Mouse (Mus musculus) frontal cortex, postnatal 25 days (tissue): ENCODE measurements around the gene Ggps1.

Source experiments
- DNase-seq, 2 experiments: peaks; one replicate each; pipeline ENCODE4 v3.0.0; 2022; ENCODE audit warnings: low spot score in 2 of 2

The Ggps1 gene

DNA sequence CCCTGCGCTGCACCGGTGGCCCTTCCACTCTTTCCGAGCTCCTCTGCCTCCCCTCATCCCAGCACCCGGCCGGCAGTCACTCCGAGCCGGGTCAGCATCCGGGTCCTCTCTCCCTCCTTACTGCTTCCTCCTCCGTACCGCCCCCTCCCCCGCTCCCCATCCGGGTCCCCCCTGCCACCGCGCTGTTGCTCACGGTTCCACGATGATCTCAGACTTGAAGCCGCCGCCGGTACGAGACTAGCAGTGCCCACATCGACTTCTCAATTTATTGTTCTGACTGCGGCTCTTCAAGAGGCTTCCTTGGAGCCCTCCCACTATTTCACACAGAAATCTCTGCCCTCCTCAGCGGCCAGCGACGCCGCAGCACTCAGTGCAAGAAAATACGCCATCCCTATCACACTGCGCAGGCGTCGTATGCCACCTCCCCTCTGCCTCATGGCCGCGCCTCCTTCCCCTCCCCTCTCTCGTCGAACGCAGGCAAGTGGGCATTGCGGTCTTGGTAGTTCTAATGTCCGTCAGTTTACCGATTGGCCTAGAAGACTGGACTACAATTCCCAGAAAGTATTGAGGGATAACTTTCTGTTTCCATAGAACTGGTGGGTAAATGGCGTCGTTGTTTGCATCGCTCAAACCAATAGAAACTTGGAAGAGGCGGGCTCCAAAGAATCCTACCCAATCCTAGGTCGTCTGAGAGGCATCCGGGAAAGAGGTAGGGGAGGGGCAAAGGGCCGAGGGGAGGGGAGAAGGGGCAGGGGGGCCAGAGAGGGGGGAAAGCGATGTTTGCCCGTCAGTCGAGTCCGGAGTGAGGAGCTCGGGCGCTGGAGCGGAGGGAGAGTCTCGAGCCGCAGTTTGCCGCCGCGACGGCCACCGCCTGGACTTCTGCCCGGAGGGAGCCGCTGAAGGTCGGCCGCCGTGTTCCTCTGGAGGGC is at the start of gene Ggps1, which contains the start of gene Arid4b:
Gene Ggps1 (minus strand): TSS at position 476 of the 929 bp plus-strand sequence.
Gene Arid4b (plus strand): TSS at position 220 of the 929 bp plus-strand sequence.
- DNase-seq, result peak; percentile 87 to 91

DNA sequence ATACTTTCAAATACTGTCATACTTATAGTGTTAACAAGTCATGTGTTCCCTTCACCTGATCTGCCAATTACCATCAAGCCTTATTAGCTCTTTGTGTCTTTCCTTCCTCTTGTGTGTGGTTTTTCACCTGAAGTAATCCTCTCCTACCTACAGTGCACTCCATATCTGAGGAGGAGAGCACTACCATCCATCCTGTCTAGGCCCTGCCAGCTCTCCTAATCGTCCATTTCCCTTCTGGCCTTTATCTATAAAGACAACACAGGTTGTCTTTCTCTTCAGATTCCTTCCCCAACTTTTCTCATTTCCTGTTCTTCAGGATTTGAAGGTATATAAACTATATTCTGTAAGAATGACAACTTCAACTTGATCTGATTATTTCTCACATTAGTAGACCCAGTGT is 47.9 kb upstream of the Ggps1 start:
- DNase-seq, result no peak

DNA sequence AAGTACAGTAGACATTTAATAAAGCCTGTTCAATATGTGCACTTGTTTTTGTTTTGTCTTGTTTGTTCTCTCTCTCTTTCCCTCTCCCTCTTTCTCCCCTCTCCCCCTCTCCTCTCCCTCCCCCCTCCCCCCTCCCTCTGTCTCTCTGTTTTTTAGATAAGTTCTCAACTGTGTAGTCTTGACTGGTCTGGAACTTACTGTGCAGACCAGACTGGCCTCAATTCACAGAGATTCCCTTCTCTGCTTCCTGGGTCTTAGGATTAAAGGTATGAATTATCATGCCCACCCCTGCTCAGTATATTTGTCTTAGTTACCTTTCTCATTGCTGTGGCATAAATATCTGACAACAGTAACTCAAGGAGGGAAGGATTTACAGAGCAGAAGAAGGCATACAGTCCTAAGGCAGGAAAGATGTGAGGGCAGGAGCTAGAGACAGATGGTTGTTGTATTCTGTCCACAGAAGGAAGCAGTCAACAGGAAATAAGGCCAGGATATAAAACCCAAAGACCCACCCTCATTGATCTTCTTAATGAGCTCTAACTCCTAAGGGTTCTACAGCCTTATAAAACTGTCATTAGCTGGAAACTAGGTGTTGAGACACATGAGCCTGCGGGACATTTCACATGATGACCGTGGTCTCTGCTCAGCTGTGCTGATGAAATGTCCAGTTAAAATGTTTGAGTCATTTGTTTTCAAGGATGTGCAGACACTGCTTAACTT is 47.0 kb upstream of the Ggps1 start:
- no peak for DNase-seq

DNA sequence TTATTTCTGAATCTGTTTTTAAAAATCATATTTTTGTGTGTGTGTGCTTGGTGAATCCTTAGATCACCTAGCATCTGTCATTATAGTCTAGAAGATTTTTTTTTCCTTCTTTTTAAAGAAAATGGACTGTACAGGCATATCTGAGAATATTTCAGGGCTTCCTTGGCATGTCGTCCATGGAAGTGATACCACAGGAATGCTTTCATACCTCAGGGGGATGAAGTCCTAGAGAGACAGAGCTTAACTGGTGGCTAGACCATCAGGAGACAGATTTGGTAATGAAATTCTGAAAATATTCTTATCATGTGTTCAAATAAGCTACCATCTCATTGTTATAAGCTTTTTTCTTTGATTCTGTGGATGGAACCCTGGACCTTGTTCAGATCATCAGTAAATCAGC is 39.7 kb upstream of the Ggps1 start:
- no peak for DNase-seq

DNA sequence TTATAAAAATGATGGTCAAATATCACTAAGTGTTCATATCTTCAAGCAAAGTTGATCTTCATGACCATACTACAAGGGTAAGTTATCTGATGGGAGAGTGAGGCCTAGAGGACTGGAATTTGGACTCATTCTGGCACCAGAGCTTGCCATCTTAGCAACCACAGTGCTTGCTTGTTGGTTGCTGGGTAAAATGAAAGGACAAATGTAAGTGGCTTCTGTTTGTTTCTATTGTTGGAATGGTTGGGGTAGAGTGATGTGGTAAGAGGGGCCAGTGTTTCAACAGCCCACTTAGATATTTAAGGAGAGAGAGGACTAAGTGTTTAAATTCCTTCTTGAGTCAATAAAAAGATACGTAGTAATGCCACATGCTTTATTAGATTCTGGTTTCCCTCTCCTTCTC is 25.4 kb upstream of the Ggps1 start:
- DNase-seq, result no peak

DNA sequence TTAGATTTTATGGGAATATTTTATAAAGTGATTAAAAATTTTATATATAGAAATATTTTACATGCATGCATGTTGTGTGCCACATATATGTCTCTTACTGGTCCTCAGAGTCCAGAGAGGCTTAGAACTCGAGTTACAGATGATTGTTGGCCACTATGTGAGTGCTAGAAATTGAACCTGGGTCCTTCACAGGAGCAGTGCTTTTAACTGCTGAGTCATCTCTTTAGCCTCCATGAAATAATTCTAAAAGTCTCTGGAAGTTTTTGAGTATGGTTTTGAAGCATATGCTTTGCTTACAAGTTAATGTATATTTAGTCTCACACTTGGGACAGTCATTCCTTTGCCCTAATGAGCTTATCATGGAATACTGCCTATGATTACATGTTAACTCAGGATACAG is 12.0 kb upstream of the Ggps1 start:
- DNase-seq, result no peak

DNA sequence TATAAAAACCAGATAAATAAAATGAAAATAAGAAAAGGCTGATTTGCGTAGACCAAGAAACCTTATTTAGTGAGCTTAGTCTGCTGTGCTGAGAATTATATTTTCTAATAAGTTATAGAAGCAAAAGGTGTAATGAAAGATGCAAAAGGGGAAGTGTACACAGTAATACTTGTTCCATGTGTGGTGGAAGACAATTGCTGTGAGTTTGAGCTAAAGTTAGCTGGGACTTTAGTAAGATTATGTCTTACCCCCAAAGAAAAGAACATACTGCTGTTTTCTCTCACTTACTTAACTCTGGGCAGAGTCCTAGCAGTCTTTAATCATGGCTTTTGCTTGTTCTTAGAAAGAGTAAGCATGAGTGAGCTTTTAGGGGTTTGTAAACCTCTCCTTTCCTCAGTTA is 11.1 kb upstream of the Ggps1 start:
- DNase-seq, result no peak

DNA sequence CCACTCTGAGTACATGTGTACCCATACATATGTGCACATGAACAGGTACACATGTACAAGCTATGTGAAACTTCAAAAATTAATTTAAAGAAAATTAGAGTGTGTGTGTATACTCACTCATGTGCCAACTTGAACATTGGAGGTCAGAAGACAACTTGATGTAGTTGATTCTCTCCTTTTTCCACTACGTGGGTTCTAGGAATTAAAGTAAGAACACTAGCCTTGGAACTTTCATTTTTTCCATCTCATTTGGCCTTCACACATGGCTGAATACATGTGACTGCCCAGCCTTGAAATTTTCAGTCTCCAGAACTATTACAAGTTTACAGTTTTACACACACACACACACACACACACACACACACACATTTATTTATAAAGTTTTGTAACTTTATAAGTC is 6.0 kb upstream of the Ggps1 start:
- DNase-seq, result no peak

DNA sequence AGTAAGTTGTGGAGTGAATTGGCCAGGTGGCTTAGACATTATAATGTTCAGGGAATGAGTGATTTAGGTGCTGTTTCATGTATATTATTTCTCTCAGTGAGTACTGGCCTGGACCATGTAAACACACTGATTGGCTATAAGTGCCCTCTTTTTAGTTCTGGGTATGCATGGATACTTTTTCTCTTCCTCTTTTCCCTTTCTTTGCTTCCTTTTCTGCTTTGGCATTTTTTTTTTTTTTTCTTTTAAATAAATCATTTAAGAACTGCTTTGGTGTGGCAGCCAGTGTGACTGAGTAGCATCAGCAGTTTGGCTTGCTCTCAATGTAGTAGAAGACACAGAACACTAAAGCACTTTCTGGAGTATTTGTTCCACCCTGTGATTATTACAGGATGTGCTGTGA is 4.7 kb upstream of the Ggps1 start:
- no peak for DNase-seq

DNA sequence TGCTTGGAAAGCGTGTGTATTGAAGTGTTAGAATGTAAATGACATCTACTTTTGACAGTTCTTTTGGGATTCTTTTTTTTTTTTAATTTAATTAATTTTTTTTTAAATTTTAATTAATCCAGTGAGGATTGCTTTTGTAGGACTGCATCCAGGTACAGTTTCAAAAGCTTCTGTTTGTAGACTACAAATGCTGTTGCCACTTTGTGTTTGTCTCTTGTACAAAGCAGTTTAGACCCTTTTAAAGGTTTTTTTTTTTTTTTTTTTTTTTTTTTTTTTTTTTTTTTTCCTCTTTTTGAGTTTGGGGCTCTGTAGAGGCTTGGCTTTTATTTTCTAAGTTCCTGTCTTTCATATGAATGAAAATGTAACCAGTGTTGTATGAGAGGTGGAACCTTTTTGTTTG is 2.4 kb upstream of the Ggps1 start:
- DNase-seq, result no peak

DNA sequence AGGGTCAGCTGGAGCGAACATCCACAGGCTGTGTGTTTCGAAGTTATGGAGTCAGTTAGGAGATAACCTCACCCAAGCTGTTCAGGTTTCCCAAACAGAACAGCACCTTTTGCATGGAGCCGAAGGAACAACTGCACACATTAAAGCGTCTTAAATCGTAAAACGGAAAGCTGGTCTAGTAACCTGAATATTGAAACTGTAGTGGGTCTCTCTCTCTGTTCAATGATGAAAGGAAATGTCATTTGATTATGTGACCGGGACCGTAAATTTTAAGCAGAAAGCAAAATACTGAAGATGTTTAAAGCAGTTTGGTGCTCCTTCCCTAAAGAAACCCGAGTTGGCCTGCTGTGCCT is 1.7 kb upstream of the Ggps1 start:
- DNase-seq, result no peak

DNA sequence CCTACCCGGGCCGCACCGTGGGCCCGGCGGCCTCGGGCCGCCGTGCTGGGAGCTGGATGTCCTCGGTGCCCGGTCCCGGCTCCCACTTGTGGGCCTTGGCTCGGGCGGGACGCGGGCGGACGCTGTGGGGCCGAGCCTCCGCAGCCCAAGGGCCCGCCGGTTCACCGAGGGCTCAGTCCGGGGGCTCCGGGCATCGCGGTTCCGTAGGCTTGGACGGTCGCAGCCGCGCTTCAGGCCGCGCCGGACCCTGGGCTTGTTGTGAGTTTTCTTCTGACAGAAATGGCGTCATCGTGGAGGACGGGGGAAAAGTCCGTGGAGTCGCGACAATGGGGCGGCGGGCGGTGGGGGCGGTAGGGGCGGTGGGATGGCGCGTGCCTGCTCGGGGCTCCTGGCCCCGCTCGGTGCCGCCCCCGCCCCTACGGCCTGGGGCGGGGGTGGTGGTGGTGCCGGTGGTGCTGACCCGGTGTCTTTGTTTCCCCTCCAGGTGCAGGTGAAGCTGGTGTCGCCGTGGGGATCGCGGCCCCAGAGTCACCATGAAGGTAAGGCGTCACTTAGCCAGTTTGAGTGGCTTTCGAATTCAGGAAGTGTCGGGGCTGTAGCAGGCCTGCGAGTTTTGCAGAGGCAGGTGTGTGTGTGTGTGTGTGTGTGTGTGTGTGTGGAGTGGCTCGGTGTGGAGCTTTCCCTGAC is 1.2 kb upstream of the Ggps1 start:
- no peak for DNase-seq

DNA sequence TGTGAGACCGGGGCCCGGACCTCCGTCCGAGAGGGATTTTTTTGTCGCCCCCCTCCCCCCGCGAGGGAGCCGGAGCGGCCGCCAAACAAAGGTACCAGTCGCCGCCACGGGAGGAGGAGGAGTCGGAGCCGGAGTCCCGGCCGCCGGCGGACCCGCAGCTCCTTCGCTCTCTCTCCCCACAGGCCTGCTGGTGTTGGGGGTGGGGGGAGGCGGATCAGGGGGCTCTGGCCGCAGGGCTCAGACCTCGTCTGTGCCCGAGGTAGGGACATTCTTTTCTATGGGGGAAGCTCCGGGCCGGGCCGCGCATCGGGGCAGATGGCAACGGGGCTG is 619 bp upstream of the Ggps1 start:
- DNase-seq, result no peak

DNA sequence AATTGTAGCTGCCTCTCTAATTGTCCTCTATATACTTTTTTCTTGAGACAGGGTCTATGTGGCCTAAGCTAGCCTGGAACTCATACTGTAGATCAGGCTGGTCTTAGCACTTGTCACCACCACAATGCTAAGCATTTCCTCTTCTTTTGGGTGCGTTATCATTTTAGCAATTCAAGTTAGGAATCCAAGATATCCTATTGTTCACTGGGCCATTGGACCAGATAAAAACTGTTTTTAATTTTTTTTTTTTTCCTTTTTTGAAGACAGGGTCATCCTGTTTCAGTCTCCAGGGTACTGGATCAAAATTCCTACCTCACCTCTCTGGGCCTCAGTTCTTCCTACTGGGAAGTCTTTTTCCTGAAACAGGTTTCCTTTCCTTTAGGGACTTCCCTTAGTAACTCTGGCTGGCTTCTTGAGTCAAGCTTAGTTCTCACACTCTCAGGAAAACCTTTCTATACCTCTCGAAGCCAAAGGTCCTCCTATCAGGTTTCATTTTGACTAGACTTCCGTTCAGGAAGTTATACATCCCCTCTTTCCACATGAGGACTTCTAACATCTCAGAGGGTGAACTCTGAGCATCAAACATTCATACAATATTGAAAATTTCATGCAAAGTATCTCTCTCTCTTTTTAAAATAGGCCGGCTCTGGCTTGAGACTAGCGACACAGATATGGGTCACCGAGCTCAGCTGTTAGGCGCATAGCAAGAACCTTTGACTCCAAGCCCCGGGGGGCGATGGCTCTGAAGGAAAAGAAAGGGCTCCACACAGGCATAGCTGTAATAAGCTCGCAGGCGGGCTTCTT is 877 bp downstream of the Ggps1 start:
- DNase-seq, result no peak

DNA sequence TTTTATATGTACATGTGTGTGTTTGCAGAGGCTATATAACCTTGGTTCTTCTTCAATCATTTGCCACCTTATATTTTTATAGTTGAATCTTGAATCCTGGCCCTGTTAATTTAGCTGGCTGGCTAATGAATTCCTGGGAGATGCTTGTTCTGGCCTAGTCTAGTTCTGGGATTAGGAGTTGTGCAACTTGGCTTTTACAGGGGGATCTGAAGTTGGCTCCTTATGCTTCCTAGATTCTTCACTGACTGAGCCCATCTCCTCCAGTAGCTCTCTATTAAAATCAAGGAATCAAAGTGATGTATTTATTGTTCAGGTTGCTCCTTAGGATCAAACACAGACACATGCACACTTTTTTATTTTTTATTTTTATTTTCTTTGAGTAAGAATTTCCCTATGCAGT is 3.7 kb downstream of the Ggps1 start:
- no peak for DNase-seq

DNA sequence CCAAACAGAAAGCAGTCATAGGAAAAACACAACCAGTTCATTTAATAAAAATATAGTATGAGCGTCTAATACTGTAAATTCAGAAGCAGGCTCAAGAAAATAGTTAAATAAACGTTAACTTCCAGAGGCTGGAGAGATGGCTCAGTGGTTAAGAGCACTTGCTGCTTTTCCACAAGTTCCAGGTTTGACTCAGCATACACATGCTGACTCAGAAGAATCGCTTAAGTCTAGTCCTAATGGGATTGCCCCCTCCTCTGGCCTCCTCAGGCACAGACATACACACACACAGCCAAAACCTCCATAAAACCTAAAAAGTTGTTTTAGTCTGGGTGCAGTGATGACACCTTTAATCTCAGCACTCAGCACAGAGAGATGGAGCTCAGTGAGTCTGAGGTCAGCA is 6.5 kb downstream of the Ggps1 start:
- no peak for DNase-seq

DNA sequence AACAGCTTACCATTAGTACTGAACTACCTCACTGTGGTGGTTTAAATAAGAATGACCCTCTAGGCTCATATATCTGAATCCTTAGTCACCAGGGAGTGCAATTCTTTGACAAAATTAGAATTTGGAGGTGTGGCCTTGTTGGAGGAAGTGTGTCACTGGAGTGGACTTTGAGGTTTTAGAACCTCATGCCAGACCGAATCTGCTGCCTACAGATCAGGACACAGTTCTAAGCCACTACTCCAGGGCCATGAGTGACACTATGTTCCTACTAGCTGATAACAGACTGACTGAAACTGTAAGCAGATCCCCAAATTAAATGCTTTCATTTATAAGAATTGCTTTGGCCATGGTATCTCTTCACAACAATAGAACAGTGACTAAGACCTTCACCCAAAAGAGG is 13.4 kb downstream of the Ggps1 start:
- no peak for DNase-seq

DNA sequence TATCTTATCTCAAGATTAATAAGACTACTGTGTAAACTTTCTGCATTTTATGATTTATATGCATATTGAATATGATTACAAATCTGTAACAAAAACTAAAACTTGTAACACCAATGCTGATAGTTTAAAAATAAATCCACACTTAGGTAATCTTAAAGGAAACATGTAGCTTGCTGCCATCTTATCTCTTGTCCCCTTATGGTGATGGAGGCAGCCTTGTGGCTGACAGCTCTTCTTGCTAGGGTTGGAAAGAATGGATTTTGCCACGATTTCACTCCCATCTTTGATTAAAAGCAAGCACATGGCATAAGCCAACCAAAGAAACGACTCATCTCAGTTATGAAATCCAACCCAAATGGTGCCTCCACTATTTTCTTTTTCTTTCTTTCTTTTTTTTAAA is 18.8 kb downstream of the Ggps1 start:
- DNase-seq, result no peak

DNA sequence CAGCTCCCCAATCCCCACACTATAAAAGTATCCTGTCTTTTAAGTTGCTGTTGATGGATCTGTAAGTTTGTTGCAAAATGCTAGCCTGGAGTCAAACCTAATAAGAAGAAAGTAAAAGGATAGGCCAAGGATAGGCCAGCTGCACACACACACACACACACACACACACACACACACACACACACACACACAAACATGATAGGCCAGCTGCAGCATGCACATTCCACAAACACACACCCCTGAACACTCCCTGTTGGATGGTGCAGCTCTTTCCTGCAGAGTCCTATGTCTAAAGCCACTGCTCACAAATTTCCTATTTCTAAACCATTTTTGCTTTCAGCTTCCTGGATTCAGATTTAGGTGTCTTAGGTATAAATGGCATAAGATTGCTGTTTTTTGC is 19.4 kb downstream of the Ggps1 start:
- DNase-seq, result no peak

DNA sequence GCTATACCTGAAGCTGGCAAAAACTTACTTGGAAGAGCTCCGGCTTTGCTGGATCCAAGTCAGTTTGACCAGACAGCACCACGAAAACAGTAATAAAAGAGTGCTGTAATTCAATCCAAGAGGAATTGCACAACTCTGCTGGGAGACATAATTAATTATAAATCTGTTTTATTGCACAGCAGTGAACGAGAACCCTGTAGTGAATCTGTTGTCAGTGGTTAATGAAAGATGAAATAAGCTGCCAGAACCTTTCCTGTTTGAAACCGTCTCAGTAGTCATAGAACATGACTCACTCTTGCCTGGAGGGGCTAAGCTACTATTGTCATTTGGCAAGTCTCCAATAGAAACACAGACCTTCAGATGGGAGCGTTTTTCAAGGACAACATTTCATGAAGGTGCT is 23.1 kb downstream of the Ggps1 start:
- DNase-seq, result no peak

DNA sequence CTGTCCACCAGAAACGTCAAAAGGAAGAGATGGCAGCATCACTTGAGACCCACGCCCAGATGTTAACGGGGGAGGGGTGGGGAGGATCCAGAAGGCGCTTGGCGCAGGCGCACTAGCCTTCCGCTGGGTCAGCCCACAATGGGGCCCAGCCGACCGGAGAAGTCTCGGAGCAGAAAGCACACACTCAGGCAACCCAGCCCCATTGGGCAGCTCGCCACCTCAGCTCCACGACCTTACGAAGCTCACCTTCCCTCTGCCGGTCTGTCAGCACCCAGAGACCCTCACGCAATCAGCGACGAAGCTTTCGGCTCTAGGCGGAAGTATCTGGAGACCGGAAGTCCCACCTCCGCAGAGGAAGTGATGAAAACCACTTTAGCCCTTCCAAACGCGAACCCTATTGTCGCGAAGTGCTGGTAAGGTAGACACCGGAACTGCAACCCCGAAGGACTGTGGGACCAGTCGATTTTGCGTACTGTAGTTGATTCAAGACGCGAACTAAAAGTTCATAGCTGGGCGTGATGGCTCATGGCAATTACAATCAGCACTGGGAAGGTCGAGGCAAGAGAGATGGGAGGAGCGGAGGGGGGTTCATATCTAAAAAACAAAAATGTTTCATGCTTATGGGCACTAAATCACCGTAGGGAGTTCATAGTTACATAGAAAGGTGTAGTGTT is 23.9 kb downstream of the Ggps1 start, which contains the start of gene Tbce:
Gene Tbce (minus strand): TSS at position 347 of the 674 bp plus-strand sequence.
- DNase-seq, result peak; percentile 83 to 91
